Mouse (Mus musculus): ENCODE measurements around the gene Kcnj10. TPM values are rescaled to one million over a fixed set of nuclear protein-coding genes. Genes with fewer than 3 reads are reported as not detected.

Gene Kcnj10
- polyA plus RNA-seq, 1 experiment from 2014 or later = not detected

GRCm38 (mm10) chr1:172328041-172328440, 13.0 kb upstream of the Kcnj10 start:
- H3K36me3 ChIP-seq (ENCODE audit: control insufficient read depth, insufficient read depth, low read length) = no peaks in the 10 kb centered on the region
- peaks cover 5% of the 10 kb centered on the region; the same call in 1 of the 2 replicates for H3K9me3 ChIP-seq (ENCODE audit: control insufficient read depth, low read length)

GRCm38 (mm10) chr1:172328461-172328860, 12.5 kb upstream of the Kcnj10 start:
- no peaks in the 10 kb centered on the region for H3K36me3 ChIP-seq (ENCODE audit: control insufficient read depth, insufficient read depth, low read length)
- 75% methylated on average over 7 of the region's 7 CpGs for WGBS
- peaks cover 69% of the 10 kb centered on the region for H3K27me3 ChIP-seq (ENCODE audit: control insufficient read depth, insufficient read depth, low read length)
- H3K4me2 ChIP-seq (ENCODE audit: low read length) = no peak overlapping the region
- ATAC-seq (ENCODE audit: insufficient number of reproducible peaks, insufficient read depth, low FRiP score, low read depth) = no peak
- H3K27ac ChIP-seq (replicated peaks in 1 of 2; ENCODE audit: control insufficient read depth in 1 of 2, insufficient read depth in 1 of 2, low read depth in 2 of 2, low read length in 2 of 2) = no peak overlapping the region
- H3K4me3 ChIP-seq (ENCODE audit: control insufficient read depth in 1 of 2, insufficient read depth in 1 of 2, low read depth in 1 of 2, low read length in 2 of 2) = no peak overlapping the region
- H3K9me3 ChIP-seq (ENCODE audit: control insufficient read depth, low read length) = peaks cover 5% of the 10 kb centered on the region; the same call in 1 of the 2 replicates
- no peak overlapping the region for H3K9ac ChIP-seq (ENCODE audit: low read length)
- no peaks in the 10 kb centered on the region for H3K4me1 ChIP-seq (ENCODE audit: control insufficient read depth in 2 of 2, insufficient read depth in 2 of 2, low read length in 2 of 2)

More at GRCm38 (mm10) chr1:172328041-172328440, 13.0 kb upstream of the Kcnj10 start:
- Histone ChIP-seq H3K4me1 (ENCODE audit: control insufficient read depth in 2 of 2, insufficient read depth in 2 of 2, low read length in 2 of 2) (no peaks in the 10 kb centered on the region), H3K4me2 (ENCODE audit: low read length) (no peak overlapping the region), H3K27me3 (ENCODE audit: control insufficient read depth, insufficient read depth, low read length) (peaks cover 65% of the 10 kb centered on the region), H3K9ac (ENCODE audit: low read length) (no peak overlapping the region), H3K4me3 (ENCODE audit: control insufficient read depth in 1 of 2, insufficient read depth in 1 of 2, low read depth in 1 of 2, low read length in 2 of 2) (no peak overlapping the region), H3K27ac (replicated peaks in 1 of 2; ENCODE audit: control insufficient read depth in 1 of 2, insufficient read depth in 1 of 2, low read depth in 2 of 2, low read length in 2 of 2) (no peak overlapping the region)
- ATAC-seq (ENCODE audit: insufficient number of reproducible peaks, insufficient read depth, low FRiP score, low read depth) = no peak
- 78% methylated on average over 3 of the region's 3 CpGs for WGBS

- peaks cover 75% of the 10 kb centered on the region for H3K27me3 ChIP-seq (ENCODE audit: control insufficient read depth, insufficient read depth, low read length)
- no peaks in the 10 kb centered on the region for H3K4me1 ChIP-seq (ENCODE audit: control insufficient read depth in 2 of 2, insufficient read depth in 2 of 2, low read length in 2 of 2)
- ATAC-seq (ENCODE audit: insufficient number of reproducible peaks, insufficient read depth, low FRiP score, low read depth) = no peak
- H3K27ac ChIP-seq (replicated peaks in 1 of 2; ENCODE audit: control insufficient read depth in 1 of 2, insufficient read depth in 1 of 2, low read depth in 2 of 2, low read length in 2 of 2) = no peak within 1 kb of the TSS
- no peaks in the 10 kb centered on the region for H3K36me3 ChIP-seq (ENCODE audit: control insufficient read depth, insufficient read depth, low read length)
- no peak within 1 kb of the TSS for H3K4me2 ChIP-seq (ENCODE audit: low read length)
- WGBS = 13% methylated on average over 9 of the region's 9 CpGs
- H3K9me3 ChIP-seq (ENCODE audit: control insufficient read depth, low read length) = peaks cover 5% of the 10 kb centered on the region; the same call in 1 of the 2 replicates
- H3K4me3 ChIP-seq (ENCODE audit: control insufficient read depth in 1 of 2, insufficient read depth in 1 of 2, low read depth in 1 of 2, low read length in 2 of 2) = no peak within 1 kb of the TSS
- no peak within 1 kb of the TSS for H3K9ac ChIP-seq (ENCODE audit: low read length)
These were observed 11.9 kb upstream of the Kcnj10 start, which contains the start of gene Kcnj9 for GRCm38 (mm10) chr1:172329131-172329530. Gene Kcnj9, minus strand, starts transcription at chr1:172329318.

- no peaks in the 10 kb centered on the region for H3K36me3 ChIP-seq (ENCODE audit: control insufficient read depth, insufficient read depth, low read length)
- no peak overlapping the region for H3K27ac ChIP-seq (replicated peaks in 1 of 2; ENCODE audit: control insufficient read depth in 1 of 2, insufficient read depth in 1 of 2, low read depth in 2 of 2, low read length in 2 of 2)
- no peak overlapping the region for H3K4me3 ChIP-seq (ENCODE audit: control insufficient read depth in 1 of 2, insufficient read depth in 1 of 2, low read depth in 1 of 2, low read length in 2 of 2)
- no peak for ATAC-seq (ENCODE audit: insufficient number of reproducible peaks, insufficient read depth, low FRiP score, low read depth)
- peaks cover 75% of the 10 kb centered on the region for H3K27me3 ChIP-seq (ENCODE audit: control insufficient read depth, insufficient read depth, low read length)
- no peak overlapping the region for H3K4me2 ChIP-seq (ENCODE audit: low read length)
- no peaks in the 10 kb centered on the region for H3K4me1 ChIP-seq (ENCODE audit: control insufficient read depth in 2 of 2, insufficient read depth in 2 of 2, low read length in 2 of 2)
- no peak overlapping the region for H3K9ac ChIP-seq (ENCODE audit: low read length)
- 63% methylated on average over 6 of the region's 6 CpGs for WGBS
- H3K9me3 ChIP-seq (ENCODE audit: control insufficient read depth, low read length) = peaks cover 5% of the 10 kb centered on the region; the same call in 1 of the 2 replicates
These were observed 11.4 kb upstream of the Kcnj10 start for GRCm38 (mm10) chr1:172329616-172330015.

- Histone ChIP-seq H3K4me3 (ENCODE audit: control insufficient read depth in 1 of 2, insufficient read depth in 1 of 2, low read depth in 1 of 2, low read length in 2 of 2) (no peak overlapping the region), H3K27me3 (ENCODE audit: control insufficient read depth, insufficient read depth, low read length) (peaks cover 62% of the 10 kb centered on the region), H3K9ac (ENCODE audit: low read length) (no peak overlapping the region), H3K9me3 (ENCODE audit: control insufficient read depth, low read length) (peaks cover 5% of the 10 kb centered on the region; the same call in 1 of the 2 replicates), H3K4me1 (ENCODE audit: control insufficient read depth in 2 of 2, insufficient read depth in 2 of 2, low read length in 2 of 2) (no peaks in the 10 kb centered on the region), H3K27ac (replicated peaks in 1 of 2; ENCODE audit: control insufficient read depth in 1 of 2, insufficient read depth in 1 of 2, low read depth in 2 of 2, low read length in 2 of 2) (no peak overlapping the region), H3K36me3 (ENCODE audit: control insufficient read depth, insufficient read depth, low read length) (no peaks in the 10 kb centered on the region), H3K4me2 (ENCODE audit: low read length) (no peak overlapping the region)
- WGBS = 69% methylated on average over 8 of the region's 8 CpGs
- ATAC-seq (ENCODE audit: insufficient number of reproducible peaks, insufficient read depth, low FRiP score, low read depth) = no peak
These were observed 9.5 kb upstream of the Kcnj10 start for GRCm38 (mm10) chr1:172331422-172331947.

GRCm38 (mm10) chr1:172332925-172333324, 8.1 kb upstream of the Kcnj10 start:
- H3K4me2 ChIP-seq (ENCODE audit: low read length) = no peak overlapping the region
- H3K9me3 ChIP-seq (ENCODE audit: control insufficient read depth, low read length) = no peaks in the 10 kb centered on the region
- WGBS = 79% methylated on average over 2 of the region's 2 CpGs
- H3K27ac ChIP-seq (replicated peaks in 1 of 2; ENCODE audit: control insufficient read depth in 1 of 2, insufficient read depth in 1 of 2, low read depth in 2 of 2, low read length in 2 of 2) = no peak overlapping the region
- peaks cover 56% of the 10 kb centered on the region for H3K27me3 ChIP-seq (ENCODE audit: control insufficient read depth, insufficient read depth, low read length)
- no peaks in the 10 kb centered on the region for H3K36me3 ChIP-seq (ENCODE audit: control insufficient read depth, insufficient read depth, low read length)
- ATAC-seq (ENCODE audit: insufficient number of reproducible peaks, insufficient read depth, low FRiP score, low read depth) = no peak
- no peaks in the 10 kb centered on the region for H3K4me1 ChIP-seq (ENCODE audit: control insufficient read depth in 2 of 2, insufficient read depth in 2 of 2, low read length in 2 of 2)
- H3K4me3 ChIP-seq (ENCODE audit: control insufficient read depth in 1 of 2, insufficient read depth in 1 of 2, low read depth in 1 of 2, low read length in 2 of 2) = no peak overlapping the region
- H3K9ac ChIP-seq (ENCODE audit: low read length) = no peak overlapping the region

- Histone ChIP-seq H3K9me3 (ENCODE audit: control insufficient read depth, low read length) (no peaks in the 10 kb centered on the region), H3K36me3 (ENCODE audit: control insufficient read depth, insufficient read depth, low read length) (no peaks in the 10 kb centered on the region), H3K9ac (ENCODE audit: low read length) (no peak overlapping the region), H3K4me1 (ENCODE audit: control insufficient read depth in 2 of 2, insufficient read depth in 2 of 2, low read length in 2 of 2) (no peaks in the 10 kb centered on the region), H3K27ac (replicated peaks in 1 of 2; ENCODE audit: control insufficient read depth in 1 of 2, insufficient read depth in 1 of 2, low read depth in 2 of 2, low read length in 2 of 2) (no peak overlapping the region), H3K27me3 (ENCODE audit: control insufficient read depth, insufficient read depth, low read length) (peaks cover 56% of the 10 kb centered on the region), H3K4me3 (ENCODE audit: control insufficient read depth in 1 of 2, insufficient read depth in 1 of 2, low read depth in 1 of 2, low read length in 2 of 2) (no peak overlapping the region), H3K4me2 (ENCODE audit: low read length) (no peak overlapping the region)
- no peak for ATAC-seq (ENCODE audit: insufficient number of reproducible peaks, insufficient read depth, low FRiP score, low read depth)
- WGBS = 15% methylated on average over 3 of the region's 3 CpGs
These were observed 7.5 kb upstream of the Kcnj10 start for GRCm38 (mm10) chr1:172333512-172333911.

GRCm38 (mm10) chr1:172335804-172336203, 5.2 kb upstream of the Kcnj10 start:
- WGBS = 68% methylated on average over 15 of the region's 15 CpGs
- Histone ChIP-seq H3K27me3 (ENCODE audit: control insufficient read depth, insufficient read depth, low read length) (peaks cover 55% of the 10 kb centered on the region), H3K4me3 (ENCODE audit: control insufficient read depth in 1 of 2, insufficient read depth in 1 of 2, low read depth in 1 of 2, low read length in 2 of 2) (no peak overlapping the region), H3K27ac (replicated peaks in 1 of 2; ENCODE audit: control insufficient read depth in 1 of 2, insufficient read depth in 1 of 2, low read depth in 2 of 2, low read length in 2 of 2) (no peak overlapping the region), H3K4me1 (ENCODE audit: control insufficient read depth in 2 of 2, insufficient read depth in 2 of 2, low read length in 2 of 2) (peaks cover 4% of the 10 kb centered on the region in 2 experiments; a peak in 1 of 4 replicates), H3K4me2 (ENCODE audit: low read length) (no peak overlapping the region), H3K36me3 (ENCODE audit: control insufficient read depth, insufficient read depth, low read length) (no peaks in the 10 kb centered on the region), H3K9ac (ENCODE audit: low read length) (no peak overlapping the region), H3K9me3 (ENCODE audit: control insufficient read depth, low read length) (no peaks in the 10 kb centered on the region)
- no peak for ATAC-seq (ENCODE audit: insufficient number of reproducible peaks, insufficient read depth, low FRiP score, low read depth)
